Mouse (Mus musculus): ENCODE data around the gene Spag16. TPM values are rescaled to one million over a fixed set of nuclear protein-coding genes. Genes with fewer than 3 reads are reported as not detected.

The Spag16 gene
- total and polyA plus RNA-seq, 3 experiments = not detected

- in situ Hi-C loops (cut with MboI; ENCODE audit: low pct_ligation_motif_present, low pct_unique_long_range_greater_than_20kb, low sequenced_read_pairs) = no loop called here
- TF ChIP-seq ZC3H11A (IDR thresholded peaks at IDR 0.05; ENCODE audit: low read depth, low read length) = no peak
- no peak for TF ChIP-seq ETS1 (conservative IDR thresholded peaks at IDR 0.05; ENCODE audit: low read depth, low read length)
- TF ChIP-seq BHLHE40 (IDR thresholded peaks at IDR 0.05; ENCODE audit: low read depth, low read length) = no peak
- no peak for TF ChIP-seq CHD1 (IDR thresholded peaks at IDR 0.05; ENCODE audit: low read depth, low read length)
- no peak for TF ChIP-seq MYC (IDR thresholded peaks at IDR 0.05; ENCODE audit: low read depth, low read length)
- DNase-seq (ENCODE audit: extremely low read depth) = no peak
- Histone ChIP-seq H3K4me1 (ENCODE audit: control insufficient read depth in 1 of 2, insufficient read depth in 2 of 2) (no peaks in the 10 kb centered on the region), H3K79me2 (replicated peaks; ENCODE audit: control insufficient read depth, extremely low read depth, insufficient read depth, poor library complexity, severe bottlenecking) (no peaks in the 10 kb centered on the region), H3K27me3 (replicated peaks) (no peaks in the 10 kb centered on the region), H3K36me3 (replicated peaks in 1 of 2; ENCODE audit: control insufficient read depth in 1 of 2, insufficient read depth in 1 of 2, low read length in 1 of 2) (no peaks in the 10 kb centered on the region), H3K27ac (ENCODE audit: insufficient read depth, low read depth) (no peak overlapping the region), H3K4me3 (replicated peaks in 1 of 3; ENCODE audit: low read depth in 2 of 3, low read length in 2 of 3, poor library complexity in 1 of 3) (no peak overlapping the region), H3K4me2 (ENCODE audit: insufficient read depth, low read depth, poor library complexity, severe bottlenecking) (no peak overlapping the region), H3K9me3 (replicated peaks; ENCODE audit: low read length) (no peaks in the 10 kb centered on the region), H3K9ac (ENCODE audit: insufficient read depth, low read depth) (no peak overlapping the region)
- dilution Hi-C loops (cut with MboI; ENCODE audit: extremely low pct_ligation_motif_present, extremely low pct_unique_long_range_greater_than_20kb, low sequenced_read_pairs) = no loop called here
Measured at GRCm38 (mm10) chr1:70529771-70530170, 703.0 kb downstream of the Spag16 start.

GRCm38 (mm10) chr1:70551839-70552238, 725.1 kb downstream of the Spag16 start:
- dilution Hi-C loops (cut with MboI; ENCODE audit: extremely low pct_ligation_motif_present, extremely low pct_unique_long_range_greater_than_20kb, low sequenced_read_pairs) = no loop called here
- DNase-seq (ENCODE audit: extremely low read depth) = no peak
- in situ Hi-C loops (cut with MboI; ENCODE audit: low pct_ligation_motif_present, low pct_unique_long_range_greater_than_20kb, low sequenced_read_pairs) = no loop called here

GRCm38 (mm10) chr1:70621805-70622204, 795.0 kb downstream of the Spag16 start:
- no peak for TF ChIP-seq TBP (conservative IDR thresholded peaks at IDR 0.05; ENCODE audit: low read depth, low read length)
- TF ChIP-seq ELF1 (IDR thresholded peaks at IDR 0.05; ENCODE audit: low read depth, low read length) = no peak
- no peak for TF ChIP-seq HCFC1 (IDR thresholded peaks at IDR 0.05; ENCODE audit: low read depth, low read length)
- TF ChIP-seq RAD21 (IDR thresholded peaks at IDR 0.05; ENCODE audit: low read depth, low read length) = no peak
- no peak for TF ChIP-seq E2F4 (IDR thresholded peaks at IDR 0.05; ENCODE audit: insufficient replicate concordance, low read depth, low read length)
- no peak for TF ChIP-seq TCF12 (IDR thresholded peaks at IDR 0.05; ENCODE audit: low read depth, low read length)
- TF ChIP-seq GABPA (IDR thresholded peaks at IDR 0.05; ENCODE audit: insufficient replicate concordance, low read depth, low read length) = no peak
- TF ChIP-seq RCOR1 (conservative IDR thresholded peaks at IDR 0.05; ENCODE audit: low read depth, low read length) = no peak
- TF ChIP-seq POLR2A (IDR thresholded peaks at IDR 0.05; ENCODE audit: low read depth, low read length) = no peak
- TF ChIP-seq MAX (IDR thresholded peaks at IDR 0.05; ENCODE audit: low read length) = no peak
- TF ChIP-seq ZC3H11A (IDR thresholded peaks at IDR 0.05; ENCODE audit: low read depth, low read length) = no peak
- TF ChIP-seq POLR2AphosphoS2 (IDR thresholded peaks at IDR 0.05; ENCODE audit: low read depth, low read length) = no peak
- no peak for TF ChIP-seq MEF2A (IDR thresholded peaks at IDR 0.05; ENCODE audit: borderline replicate concordance, low read depth, low read length)
- TF ChIP-seq NELFE (IDR thresholded peaks at IDR 0.05; ENCODE audit: low read depth, low read length) = no peak
- no peak for TF ChIP-seq IRF4 (IDR thresholded peaks at IDR 0.05; ENCODE audit: low read depth, low read length)
- TF ChIP-seq MAFK (IDR thresholded peaks at IDR 0.05; ENCODE audit: insufficient replicate concordance, low read length) = no peak
- TF ChIP-seq USF2 (conservative IDR thresholded peaks at IDR 0.05; ENCODE audit: low read depth, low read length) = no peak
- no peak for TF ChIP-seq ETS1 (conservative IDR thresholded peaks at IDR 0.05; ENCODE audit: low read depth, low read length)
- no peak for TF ChIP-seq MAZ (IDR thresholded peaks at IDR 0.05; ENCODE audit: low read depth, low read length)
- no peak overlapping the region for H3K27ac ChIP-seq (ENCODE audit: insufficient read depth, low read depth)
- dilution Hi-C loops (cut with MboI; ENCODE audit: extremely low pct_ligation_motif_present, extremely low pct_unique_long_range_greater_than_20kb, low sequenced_read_pairs) = no loop called here

More at GRCm38 (mm10) chr1:70551839-70552238, 725.1 kb downstream of the Spag16 start:
- Histone ChIP-seq H3K27me3 (replicated peaks) (no peaks in the 10 kb centered on the region), H3K36me3 (replicated peaks in 1 of 2; ENCODE audit: control insufficient read depth in 1 of 2, insufficient read depth in 1 of 2, low read length in 1 of 2) (no peaks in the 10 kb centered on the region), H3K79me2 (replicated peaks; ENCODE audit: control insufficient read depth, extremely low read depth, insufficient read depth, poor library complexity, severe bottlenecking) (no peaks in the 10 kb centered on the region), H3K4me2 (ENCODE audit: insufficient read depth, low read depth, poor library complexity, severe bottlenecking) (no peak overlapping the region), H3K4me3 (replicated peaks in 1 of 3; ENCODE audit: low read depth in 2 of 3, low read length in 2 of 3, poor library complexity in 1 of 3) (no peak overlapping the region), H3K4me1 (ENCODE audit: control insufficient read depth in 1 of 2, insufficient read depth in 2 of 2) (no peaks in the 10 kb centered on the region), H3K27ac (ENCODE audit: insufficient read depth, low read depth) (no peak overlapping the region), H3K9ac (ENCODE audit: insufficient read depth, low read depth) (no peak overlapping the region), H3K9me3 (replicated peaks; ENCODE audit: low read length) (no peaks in the 10 kb centered on the region)
- TF ChIP-seq USF1 (IDR thresholded peaks at IDR 0.05; ENCODE audit: low read depth, low read length) = no peak
- TF ChIP-seq CHD1 (IDR thresholded peaks at IDR 0.05; ENCODE audit: low read depth, low read length) = no peak
- no peak for TF ChIP-seq ELF1 (IDR thresholded peaks at IDR 0.05; ENCODE audit: low read depth, low read length)
- no peak for TF ChIP-seq TCF12 (IDR thresholded peaks at IDR 0.05; ENCODE audit: low read depth, low read length)
- TF ChIP-seq JUND (conservative IDR thresholded peaks at IDR 0.05; ENCODE audit: low read depth, low read length) = no peak
- TF ChIP-seq GABPA (IDR thresholded peaks at IDR 0.05; ENCODE audit: insufficient replicate concordance, low read depth, low read length) = no peak
- no peak for TF ChIP-seq USF2 (conservative IDR thresholded peaks at IDR 0.05; ENCODE audit: low read depth, low read length)
- no peak for TF ChIP-seq MAFK (IDR thresholded peaks at IDR 0.05; ENCODE audit: insufficient replicate concordance, low read length)
- TF ChIP-seq NRF1 (IDR thresholded peaks at IDR 0.05; ENCODE audit: low read depth, low read length) = no peak
- no peak for TF ChIP-seq RAD21 (IDR thresholded peaks at IDR 0.05; ENCODE audit: low read depth, low read length)
- no peak for TF ChIP-seq E2F4 (IDR thresholded peaks at IDR 0.05; ENCODE audit: insufficient replicate concordance, low read depth, low read length)
- TF ChIP-seq TBP (conservative IDR thresholded peaks at IDR 0.05; ENCODE audit: low read depth, low read length) = no peak
- TF ChIP-seq IRF4 (IDR thresholded peaks at IDR 0.05; ENCODE audit: low read depth, low read length) = no peak

More at GRCm38 (mm10) chr1:70621805-70622204, 795.0 kb downstream of the Spag16 start:
- Histone ChIP-seq H3K9me3 (replicated peaks; ENCODE audit: low read length) (no peaks in the 10 kb centered on the region), H3K4me2 (ENCODE audit: insufficient read depth, low read depth, poor library complexity, severe bottlenecking) (no peak overlapping the region), H3K36me3 (replicated peaks in 1 of 2; ENCODE audit: control insufficient read depth in 1 of 2, insufficient read depth in 1 of 2, low read length in 1 of 2) (no peaks in the 10 kb centered on the region), H3K4me1 (ENCODE audit: control insufficient read depth in 1 of 2, insufficient read depth in 2 of 2) (peaks cover 0 to 6% of the 10 kb centered on the region in 2 experiments; a peak in 1 of 4 replicates), H3K4me3 (replicated peaks in 1 of 3; ENCODE audit: low read depth in 2 of 3, low read length in 2 of 3, poor library complexity in 1 of 3) (no peak overlapping the region), H3K9ac (ENCODE audit: insufficient read depth, low read depth) (no peak overlapping the region), H3K79me2 (replicated peaks; ENCODE audit: control insufficient read depth, extremely low read depth, insufficient read depth, poor library complexity, severe bottlenecking) (no peaks in the 10 kb centered on the region), H3K27me3 (replicated peaks) (no peaks in the 10 kb centered on the region)
- in situ Hi-C loops (cut with MboI; ENCODE audit: low pct_ligation_motif_present, low pct_unique_long_range_greater_than_20kb, low sequenced_read_pairs) = no loop called here
- no peak for DNase-seq (ENCODE audit: extremely low read depth)

Measured in CH12.LX (cell line).